Mouse (Mus musculus) brain, embryonic 18.5 days (tissue): ENCODE results near the gene Ctnnbip1.

Source experiments
- DNase-seq: peaks from one replicate; pipeline ENCODE4 v3.0.0-alpha.2; 2012; ENCODE audit warnings: low read depth, low spot score

The Ctnnbip1 gene

DNA sequence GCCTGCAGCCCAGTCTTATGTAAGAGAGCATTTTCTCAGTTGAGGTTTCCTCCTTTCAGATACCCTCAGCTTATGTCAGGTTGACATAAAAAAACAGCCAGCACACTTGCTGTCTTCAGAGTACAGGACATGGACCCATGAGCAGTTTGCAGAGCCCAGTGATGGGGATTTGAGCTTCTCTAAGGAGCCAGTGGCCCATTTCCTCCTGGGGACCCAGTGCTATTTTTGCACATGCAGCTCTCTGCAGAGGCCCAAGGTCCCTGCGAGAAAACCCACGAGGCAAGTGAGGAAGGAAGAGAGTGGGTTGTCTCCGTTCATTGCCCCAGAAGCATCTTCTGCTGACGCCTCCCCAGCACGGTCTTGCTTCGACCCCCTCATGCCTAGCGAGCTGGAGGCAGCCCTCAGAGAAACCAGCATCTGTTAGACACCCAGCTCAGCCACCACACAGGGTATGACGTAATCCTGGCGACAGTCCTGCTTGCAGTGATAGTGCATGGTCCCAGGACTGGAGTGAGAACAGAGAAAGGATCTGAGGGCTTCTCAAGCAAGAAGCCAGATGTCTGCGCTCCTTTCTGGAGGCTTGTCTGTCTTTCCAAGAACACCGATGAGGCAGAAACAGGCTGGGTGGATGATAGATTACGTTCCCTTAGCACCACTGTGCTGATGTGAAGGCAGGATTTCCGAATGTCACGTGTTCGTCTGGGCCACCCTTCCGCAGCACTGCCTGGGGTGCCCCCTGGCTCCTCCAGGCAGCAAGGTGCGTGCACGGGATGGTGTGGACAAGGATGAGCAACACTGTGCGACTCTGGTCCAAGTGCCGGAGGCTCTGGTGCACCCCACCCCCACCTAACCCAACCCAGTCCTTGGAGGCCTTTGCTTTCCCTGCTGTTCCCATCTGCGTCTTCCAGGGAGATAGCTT lies 44.2 kb downstream of the Ctnnbip1 start:
- no peak for DNase-seq

GRCm38 (mm10) chr4:149562905-149563347 lies 44.9 kb downstream of the Ctnnbip1 start:
- no peak for DNase-seq

DNA sequence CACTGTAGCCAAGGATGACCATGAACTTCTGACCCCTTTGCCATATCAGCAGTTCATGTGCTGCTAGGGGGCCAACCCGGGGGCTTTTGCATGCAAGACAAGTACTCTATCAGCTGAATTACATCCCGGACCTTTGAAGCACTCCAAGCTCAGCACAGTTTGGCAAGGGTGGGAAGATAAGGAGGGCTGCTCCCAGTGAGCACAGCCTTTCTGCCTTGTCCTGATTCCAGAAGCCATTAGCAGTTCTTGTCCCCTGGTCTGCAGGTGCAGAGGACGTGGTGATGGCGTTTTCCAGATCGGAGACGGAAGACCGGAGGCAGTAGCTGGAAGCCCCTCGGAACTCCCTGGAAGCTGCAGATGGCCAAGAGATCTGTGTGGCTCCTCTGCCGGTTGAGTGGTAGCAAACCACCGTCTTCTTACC lies 45.9 kb downstream of the Ctnnbip1 start:
- DNase-seq: no peak

GRCm38 (mm10) chr4:149564452-149565407 lies 46.7 kb downstream of the Ctnnbip1 start:
- DNase-seq: no peak

DNA sequence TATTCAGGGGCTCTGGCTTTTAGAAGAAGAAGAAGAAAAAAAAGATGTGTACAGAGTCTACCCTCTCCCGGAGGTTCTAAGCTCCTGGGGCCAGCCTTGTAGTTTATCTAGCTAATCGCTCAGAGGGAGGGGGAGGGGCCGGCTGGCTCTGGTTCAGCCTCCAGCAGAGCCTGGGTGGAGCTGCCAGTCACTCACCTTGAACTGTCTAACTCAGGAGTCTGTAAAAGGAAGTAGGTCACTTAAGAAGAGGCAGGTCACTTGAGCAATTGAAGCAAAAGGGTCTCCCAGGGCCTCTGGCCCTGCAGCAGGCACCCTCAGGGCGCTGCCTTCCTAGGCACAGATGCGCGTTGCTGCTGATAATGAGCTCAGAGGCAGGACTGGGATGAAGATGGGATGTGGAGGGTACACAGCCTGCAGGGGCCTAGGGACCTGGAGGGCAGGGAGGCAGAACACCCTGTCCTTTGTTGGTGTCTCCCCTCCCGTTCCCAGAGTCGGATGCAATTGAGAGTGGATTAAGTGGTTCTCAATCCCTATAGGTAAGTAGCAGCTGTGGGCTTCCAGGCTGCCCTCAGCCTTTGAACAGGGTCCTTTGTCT lies 49.5 kb downstream of the Ctnnbip1 start:
- no peak for DNase-seq

DNA sequence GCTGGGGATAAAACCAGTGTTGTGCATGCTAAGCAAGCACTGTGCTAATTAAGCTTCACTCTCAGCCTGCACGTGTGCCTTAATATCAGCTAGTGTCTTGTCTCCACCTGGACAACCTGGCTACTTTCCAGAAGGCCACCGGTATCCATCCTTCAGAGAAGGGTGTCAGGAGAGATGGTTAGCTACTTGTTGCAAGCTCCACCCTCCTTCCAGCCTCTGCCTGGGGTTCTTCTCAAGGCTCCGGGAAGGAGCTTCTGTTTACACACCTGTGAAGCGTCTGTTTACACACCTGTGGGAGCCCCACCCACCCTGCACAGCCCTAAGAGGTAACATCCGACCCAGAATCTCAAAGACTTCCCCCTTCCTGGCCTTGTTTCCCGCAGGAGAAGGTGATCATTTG lies 50.6 kb downstream of the Ctnnbip1 start:
- no peak for DNase-seq

GRCm38 (mm10) chr4:149569781-149570497 lies 51.9 kb downstream of the Ctnnbip1 start:
- no peak for DNase-seq

DNA sequence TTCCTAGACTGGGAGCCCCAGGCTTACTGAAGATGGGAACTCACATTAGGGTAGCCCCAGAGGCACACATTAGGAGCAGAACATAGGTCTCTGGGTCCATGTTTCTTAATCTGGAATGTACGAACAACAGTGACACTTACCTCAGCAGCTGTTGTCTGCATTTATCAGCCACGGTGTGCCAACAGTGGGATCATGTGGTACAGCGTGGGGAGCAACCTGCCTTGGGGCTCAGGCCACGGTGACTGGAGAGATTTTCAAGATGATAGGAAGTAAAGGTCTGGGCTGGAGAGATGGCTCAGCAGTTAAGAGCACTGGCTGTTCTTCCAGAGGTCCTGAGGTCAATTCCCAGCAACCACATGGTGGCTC lies 52.4 kb downstream of the Ctnnbip1 start:
- no peak for DNase-seq

- no peak for DNase-seq
Observed at GRCm38 (mm10) chr4:149571209-149571608, 53.2 kb downstream of the Ctnnbip1 start.

- DNase-seq: no peak
Observed at GRCm38 (mm10) chr4:149571651-149572149, 53.7 kb downstream of the Ctnnbip1 start.

DNA sequence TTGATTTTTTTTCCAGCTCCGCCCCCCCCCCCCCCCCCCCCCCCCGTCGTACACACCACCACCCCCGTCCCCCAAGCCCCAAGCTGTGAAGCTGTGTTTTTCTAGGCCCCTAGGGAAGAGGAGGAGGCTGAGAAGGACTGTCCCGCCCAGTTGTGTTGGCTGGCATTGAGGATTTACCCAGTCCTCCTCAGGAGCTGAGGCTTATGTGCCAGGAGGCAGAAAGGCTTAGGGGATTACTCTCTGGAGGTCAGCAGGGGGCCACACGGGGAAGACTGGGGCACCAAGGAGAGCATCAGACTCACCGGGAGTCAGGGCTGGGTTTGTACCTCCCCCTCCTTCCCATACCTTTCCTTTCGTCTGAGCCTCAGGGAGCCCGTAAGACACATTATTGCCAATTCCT lies 54.4 kb downstream of the Ctnnbip1 start:
- no peak for DNase-seq

GRCm38 (mm10) chr4:149572851-149573250 lies 54.8 kb downstream of the Ctnnbip1 start:
- no peak for DNase-seq

GRCm38 (mm10) chr4:149574391-149574821 lies 56.4 kb downstream of the Ctnnbip1 start:
- no peak for DNase-seq

GRCm38 (mm10) chr4:149576061-149576460 lies 58.0 kb downstream of the Ctnnbip1 start:
- no peak for DNase-seq

GRCm38 (mm10) chr4:149576993-149577548 lies 59.0 kb downstream of the Ctnnbip1 start:
- DNase-seq: no peak

DNA sequence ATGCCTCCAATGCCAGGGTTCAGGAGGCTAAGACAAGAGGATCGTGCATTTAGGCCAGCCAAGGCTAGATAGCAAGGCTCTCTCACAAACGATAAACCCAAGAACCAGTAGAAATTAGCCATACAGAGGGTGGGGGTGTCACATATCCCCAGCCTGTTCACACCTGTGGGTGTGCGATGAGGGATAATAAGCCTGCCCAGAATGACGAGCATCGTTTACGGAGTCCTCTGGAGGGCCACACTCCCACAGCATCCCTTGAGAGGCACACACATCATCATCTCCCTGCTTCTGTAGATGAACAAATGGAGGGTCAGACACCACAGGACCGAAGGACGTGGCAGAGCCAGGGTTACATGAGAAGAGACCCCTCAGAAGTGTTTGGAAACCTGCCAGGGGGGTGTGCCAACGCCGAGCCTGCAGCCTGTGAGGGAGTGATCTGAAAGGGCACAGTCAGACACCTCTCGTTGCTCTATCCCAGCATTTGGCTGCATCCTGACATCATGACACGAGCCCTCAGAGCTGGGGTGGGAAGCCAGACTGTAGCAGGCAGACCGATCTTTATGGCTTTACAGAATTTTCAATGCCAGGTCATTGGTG lies 60.1 kb downstream of the Ctnnbip1 start:
- DNase-seq: no peak

GRCm38 (mm10) chr4:149578831-149579230 lies 60.8 kb downstream of the Ctnnbip1 start:
- DNase-seq: no peak

DNA sequence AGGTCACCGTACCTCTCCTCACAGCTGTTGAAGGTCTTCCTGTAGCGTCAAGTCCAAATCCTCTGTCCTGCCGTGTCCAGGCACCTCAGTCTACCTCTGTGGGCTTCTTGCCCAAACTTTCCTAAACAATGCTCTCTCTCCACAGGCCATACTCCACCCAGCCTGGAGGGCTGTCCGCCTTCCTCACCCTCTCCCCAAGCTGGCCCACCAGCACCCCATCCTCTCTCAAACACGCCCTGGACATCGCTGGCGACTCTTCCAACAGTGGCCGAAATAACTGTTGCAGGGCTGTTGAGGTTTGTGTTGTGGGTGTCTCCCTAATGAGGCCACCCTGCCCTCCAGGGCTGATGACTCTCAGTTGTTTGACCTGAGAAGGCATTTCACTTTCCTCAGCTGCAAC lies 67.2 kb downstream of the Ctnnbip1 start:
- no peak for DNase-seq

DNA sequence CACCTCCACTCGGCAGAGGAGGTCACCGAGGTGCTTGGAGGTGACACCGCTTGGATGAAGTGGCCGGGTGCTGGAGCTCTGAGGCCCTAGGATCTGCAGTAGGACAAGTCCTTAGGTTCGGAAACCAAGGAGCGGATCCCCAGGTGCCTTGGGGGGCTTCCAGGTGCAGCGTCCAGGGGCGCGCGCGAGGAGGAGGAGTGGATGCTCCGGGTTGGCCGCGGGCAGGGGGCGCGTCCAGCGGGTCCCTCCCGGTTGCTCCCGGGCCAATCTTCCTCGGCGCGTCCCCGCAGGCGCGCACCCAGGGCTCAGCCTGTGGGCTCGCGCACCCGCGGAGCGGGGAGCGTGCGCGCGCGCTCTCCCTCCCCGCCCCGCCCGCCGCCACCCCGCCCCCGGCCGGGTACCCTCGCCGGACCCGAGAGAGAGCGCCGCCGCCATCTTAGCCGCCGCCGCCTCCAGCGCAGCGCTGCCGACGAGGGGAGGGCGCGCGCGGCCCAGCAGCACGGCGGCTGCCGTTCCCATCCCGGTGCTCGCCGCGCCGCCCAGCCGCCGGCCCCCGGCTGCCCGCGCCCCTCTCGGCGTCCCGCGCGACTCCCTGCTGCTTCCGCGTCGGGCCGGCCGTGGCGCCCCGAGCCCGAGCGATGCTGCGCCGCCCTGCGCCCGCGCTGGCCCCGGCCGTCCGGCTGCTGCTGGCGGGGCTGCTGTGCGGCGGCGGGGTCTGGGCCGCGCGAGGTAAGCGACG lies 68.2 kb downstream of the Ctnnbip1 start, which contains the start of gene Clstn1:
TSS of gene Clstn1 (plus strand) at position 425 of the 739 bp plus-strand sequence.
- no peak for DNase-seq
